Mouse (Mus musculus) liver, embryonic 12.5 days (tissue): Measurements from ENCODE around the gene Stn1. TPM values are rescaled to one million over a fixed set of nuclear protein-coding genes. Genes with fewer than 3 reads are reported as not detected.
A peak's percentile ranks its signal among the peaks of the same experiment; 100 is the strongest.

Experiments used
- ATAC-seq: fragments of 200-750 bp; cut with Nextera tagmentation; 2 replicates; pipeline ENCODE4 v1.8.0; 2017; ENCODE audit warnings: moderate number of reproducible peaks, mild to moderate bottlenecking, moderate library complexity
- H3K27ac ChIP-seq: fragments of 300-500 bp; sonication (generic); 2 replicates; pipeline ENCODE4 v1.5.1; 2016; ENCODE audit warnings: mild to moderate bottlenecking
- H3K27me3 ChIP-seq: fragments of 300-500 bp; sonication (generic); replicated peaks from 2 replicates; pipeline ENCODE4 v1.6.1; 2016; ENCODE audit warnings: mild to moderate bottlenecking, moderate library complexity
- H3K36me3 ChIP-seq: fragments of 300-500 bp; sonication (generic); 2 replicates; pipeline ENCODE4 v1.6.1; 2016; ENCODE audit warnings: mild to moderate bottlenecking, moderate library complexity
- H3K4me1 ChIP-seq: fragments of 300-500 bp; sonication (generic); 2 replicates; pipeline ENCODE4 v1.6.1; 2016
- H3K4me2 ChIP-seq: fragments of 300-500 bp; sonication (generic); 2 replicates; pipeline ENCODE4 v1.6.1; 2016; ENCODE audit warnings: mild to moderate bottlenecking, moderate library complexity
- H3K4me3 ChIP-seq: fragments of 300-500 bp; sonication (generic); 2 replicates; pipeline ENCODE4 v1.5.1; 2016; ENCODE audit warnings: mild to moderate bottlenecking, moderate library complexity
- H3K9ac ChIP-seq: fragments of 300-500 bp; sonication (generic); 2 replicates; pipeline ENCODE4 v1.6.1; 2016; ENCODE audit warnings: mild to moderate bottlenecking, moderate library complexity
- H3K9me3 ChIP-seq: fragments of 300-500 bp; sonication (generic); replicated peaks from 2 replicates; pipeline ENCODE4 v1.6.1; 2016; ENCODE audit warnings: mild to moderate bottlenecking, moderate library complexity
- WGBS: fragments of 180-500 bp; shearing (Covaris S2); methylation state at CpG from one replicate; pipeline ENCODE4 v1.1.7; 2016; ENCODE audit not compliant: insufficient replicate concordance; 5-methylcytosine and 5-hydroxymethylcytosine counted together
- polyA plus RNA-seq: library from polyadenylated mRNA; unstranded; fragments of >200 nt; fragmentation: Nextera tagmentation; extraction: Ambion mirVana; gene quantifications from 2 replicates; pipeline ENCODE4 v1.2.1, GENCODE M21; 2016

Gene Stn1
- polyA plus RNA-seq, 1 experiment from 2014 or later: 17.4 TPM

DNA sequence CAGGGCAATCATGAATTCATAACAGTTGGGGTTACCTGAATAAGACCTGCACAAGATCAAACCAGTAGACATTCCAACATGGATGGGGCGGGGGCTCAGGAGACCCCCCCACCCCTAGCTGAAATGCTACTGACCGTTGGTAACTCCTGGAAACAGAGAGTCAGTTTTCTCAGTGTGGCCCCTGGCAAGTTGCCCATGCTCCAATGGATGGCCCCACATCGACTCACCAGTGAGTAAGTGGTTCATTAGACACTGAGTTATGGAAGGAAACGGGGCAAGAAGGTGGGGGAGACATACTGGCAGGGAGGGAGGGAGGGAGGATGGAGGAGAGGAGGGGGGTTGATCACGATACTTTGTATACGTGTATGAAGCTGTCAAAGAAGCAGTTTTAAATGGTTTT is 81.3 kb downstream of the Stn1 start:
- H3K27ac ChIP-seq: no peak overlapping the region
- no peak for ATAC-seq

DNA sequence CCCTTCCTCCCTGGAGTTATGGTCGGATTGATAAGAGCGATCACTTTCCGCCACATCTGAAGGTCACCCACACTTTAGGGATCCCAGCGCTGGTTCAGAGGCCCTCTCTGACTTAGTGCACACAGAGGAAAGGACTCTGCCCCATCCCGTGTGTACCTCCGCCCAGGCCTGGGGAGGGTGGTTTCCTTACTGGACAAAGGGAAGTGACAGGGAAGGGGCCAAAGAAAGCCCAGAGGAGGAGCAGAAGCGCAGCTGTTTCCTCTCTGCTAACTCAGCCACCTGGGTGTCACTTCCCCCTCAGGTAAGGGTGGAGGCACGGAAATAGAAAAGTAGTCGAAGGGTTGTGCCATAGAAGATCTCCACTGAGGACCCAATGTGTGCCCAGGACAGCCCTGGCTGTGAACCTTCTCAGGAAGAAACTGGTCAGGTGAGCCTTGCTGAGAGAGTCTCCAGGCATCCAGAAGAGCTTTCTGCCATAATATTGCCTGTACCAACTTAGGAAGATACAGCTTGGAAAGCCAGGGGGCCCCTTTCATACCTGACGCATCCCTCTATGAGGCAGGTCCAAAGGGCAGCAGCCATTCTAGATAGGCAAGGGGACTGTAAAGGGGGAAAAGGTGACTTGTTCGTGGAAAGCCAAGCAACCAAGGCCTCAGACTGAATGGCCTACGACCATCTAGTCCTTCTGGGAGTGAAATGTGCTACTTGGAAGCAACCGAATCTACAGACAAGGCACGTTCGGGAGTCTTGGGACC is 82.1 kb downstream of the Stn1 start:
- H3K9ac ChIP-seq: no peak overlapping the region
- no peak overlapping the region for H3K4me3 ChIP-seq
- H3K9me3 ChIP-seq: no peaks in the 10 kb centered on the region
- no peaks in the 10 kb centered on the region for H3K27me3 ChIP-seq
- H3K36me3 ChIP-seq: no peaks in the 10 kb centered on the region
- H3K4me2 ChIP-seq: peak overlapping the region; percentile 24
- H3K4me1 ChIP-seq: peaks cover 82% of the 10 kb centered on the region
- WGBS: 38% methylated on average over 15 of the region's 15 CpGs
- ATAC-seq: peak; percentile 57
- H3K27ac ChIP-seq: peak overlapping the region; percentile 30; the same call in 1 of the 2 replicates

More for the DNA sequence above, 81.3 kb downstream of the Stn1 start:
- no peaks in the 10 kb centered on the region for H3K9me3 ChIP-seq
- WGBS: 53% methylated on average over 6 of the region's 6 CpGs
- H3K4me2 ChIP-seq: no peak overlapping the region
- no peaks in the 10 kb centered on the region for H3K36me3 ChIP-seq
- peaks cover 79% of the 10 kb centered on the region for H3K4me1 ChIP-seq
- no peaks in the 10 kb centered on the region for H3K27me3 ChIP-seq
- H3K4me3 ChIP-seq: no peak overlapping the region
- H3K9ac ChIP-seq: no peak overlapping the region

DNA sequence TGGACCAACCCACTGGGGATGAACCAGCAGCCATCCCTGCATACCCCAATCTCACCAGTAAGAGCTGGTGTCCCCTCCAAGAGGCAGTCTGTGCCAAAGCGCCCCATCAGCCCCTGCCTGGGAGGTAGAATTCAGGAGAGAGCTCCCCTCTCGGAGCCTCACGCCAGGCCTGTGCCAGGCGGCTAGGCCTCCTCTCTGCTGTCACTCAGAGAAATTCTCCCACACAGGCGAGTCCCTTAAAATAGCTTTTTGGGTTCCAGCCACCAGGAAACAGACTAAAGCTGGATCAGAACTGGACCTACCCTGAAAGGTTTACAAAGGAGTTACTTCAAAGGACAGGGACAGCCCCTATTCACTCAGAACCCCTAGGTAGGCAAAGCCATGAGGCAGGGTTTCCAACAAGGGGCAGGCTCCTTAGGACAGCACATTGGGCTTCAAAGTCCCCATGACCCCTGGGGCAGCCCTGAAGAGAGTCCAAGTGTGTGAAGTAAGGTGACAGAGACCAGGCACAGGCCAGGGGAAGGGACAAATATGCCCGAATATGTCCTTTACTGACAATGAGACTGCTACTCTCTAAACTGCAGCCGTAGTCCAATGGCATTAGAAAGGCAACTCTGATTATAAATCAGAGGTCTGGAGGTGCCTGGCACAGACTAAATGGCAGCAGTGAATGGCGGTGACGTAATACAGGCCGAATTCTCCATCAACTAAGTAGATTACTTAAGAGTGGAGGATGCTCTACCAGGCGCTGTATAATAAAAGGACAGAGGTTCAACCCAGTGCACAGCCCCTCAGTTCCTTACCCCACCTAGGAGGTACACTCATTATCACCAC is 82.9 kb downstream of the Stn1 start:
- H3K9me3 ChIP-seq: no peaks in the 10 kb centered on the region
- no peaks in the 10 kb centered on the region for H3K36me3 ChIP-seq
- no peaks in the 10 kb centered on the region for H3K27me3 ChIP-seq
- peaks cover 83% of the 10 kb centered on the region for H3K4me1 ChIP-seq
- H3K9ac ChIP-seq: no peak overlapping the region
- no peak for ATAC-seq
- H3K4me3 ChIP-seq: no peak overlapping the region
- peak overlapping the region; percentile 24 for H3K4me2 ChIP-seq
- WGBS: 65% methylated on average over 11 of the region's 11 CpGs
- H3K27ac ChIP-seq: peak overlapping the region; percentile 30; the same call in 1 of the 2 replicates

DNA sequence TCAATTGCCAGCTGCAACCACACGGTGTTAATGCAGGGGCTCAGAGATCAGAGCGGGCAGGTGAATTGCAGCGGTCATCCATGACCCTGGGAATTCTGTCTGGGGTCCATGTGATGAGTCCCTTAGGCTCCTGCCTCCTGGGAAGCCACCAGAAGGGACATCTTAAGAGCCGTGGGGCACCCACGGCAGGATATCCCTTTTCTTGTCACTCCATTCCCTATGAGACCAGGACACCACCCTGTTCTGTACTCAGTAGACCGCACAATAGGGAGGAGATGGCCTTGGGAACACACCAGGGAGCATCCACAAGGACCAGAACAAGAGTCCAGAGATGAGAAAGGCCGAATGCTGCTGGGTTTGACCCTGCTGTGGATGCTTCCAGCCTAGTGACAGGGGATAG is 84.0 kb downstream of the Stn1 start:
- Histone ChIP-seq H3K27me3 (no peaks in the 10 kb centered on the region), H3K4me2 (no peak overlapping the region), H3K36me3 (no peaks in the 10 kb centered on the region), H3K4me3 (no peak overlapping the region), H3K9ac (no peak overlapping the region), H3K4me1 (peaks cover 83% of the 10 kb centered on the region), H3K27ac (no peak overlapping the region), H3K9me3 (no peaks in the 10 kb centered on the region)
- WGBS: 79% methylated on average over 7 of the region's 7 CpGs
- no peak for ATAC-seq

DNA sequence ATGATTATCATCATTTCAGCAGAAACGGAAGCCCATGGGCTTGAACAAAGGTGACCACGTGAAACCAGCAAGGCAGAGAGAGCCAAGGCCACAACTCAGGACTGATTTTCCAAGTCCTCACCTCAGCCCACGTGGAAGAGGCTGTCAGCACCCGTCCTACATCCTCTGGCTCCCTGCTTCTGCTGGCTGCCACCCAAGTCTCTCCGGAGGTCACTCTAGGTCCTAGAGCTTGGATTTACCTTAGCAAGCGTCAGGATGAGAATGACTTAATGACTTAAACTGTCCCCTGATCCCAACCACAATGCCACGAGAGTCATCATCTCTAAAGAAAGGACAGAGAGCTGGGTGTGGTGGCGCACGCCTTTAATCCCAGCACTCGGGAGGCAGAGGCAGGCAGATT is 84.6 kb downstream of the Stn1 start:
- Histone ChIP-seq H3K9ac (no peak overlapping the region), H3K4me3 (no peak overlapping the region), H3K4me1 (peaks cover 84% of the 10 kb centered on the region), H3K9me3 (no peaks in the 10 kb centered on the region), H3K27ac (no peak overlapping the region), H3K36me3 (no peaks in the 10 kb centered on the region), H3K4me2 (no peak overlapping the region), H3K27me3 (no peaks in the 10 kb centered on the region)
- no peak for ATAC-seq
- WGBS: 76% methylated on average over 10 of the region's 10 CpGs

DNA sequence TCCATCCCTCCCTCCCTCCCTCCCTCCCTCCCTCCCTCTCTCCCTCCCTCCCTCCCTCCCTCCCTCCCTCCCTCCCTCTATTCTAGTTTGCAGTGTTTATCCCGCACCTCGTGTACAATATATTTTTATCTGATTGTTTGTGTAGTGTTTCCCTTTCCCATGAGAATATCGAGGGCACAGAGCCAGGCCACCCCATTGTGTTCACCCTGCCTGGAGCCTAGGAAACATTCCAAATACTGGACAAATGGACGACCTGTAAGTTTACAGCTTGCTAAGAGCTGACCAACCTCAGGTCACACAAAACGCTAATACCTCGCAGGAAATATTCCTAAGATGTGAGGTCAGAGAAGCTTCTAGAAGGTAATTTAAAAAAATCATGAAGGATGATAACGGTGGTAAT is 85.1 kb downstream of the Stn1 start:
- Histone ChIP-seq H3K4me3 (no peak overlapping the region), H3K27ac (no peak overlapping the region), H3K36me3 (no peaks in the 10 kb centered on the region), H3K4me2 (no peak overlapping the region), H3K9ac (no peak overlapping the region), H3K27me3 (no peaks in the 10 kb centered on the region), H3K4me1 (peaks cover 85% of the 10 kb centered on the region), H3K9me3 (no peaks in the 10 kb centered on the region)
- 64% methylated on average over 7 of the region's 7 CpGs for WGBS
- no peak for ATAC-seq

DNA sequence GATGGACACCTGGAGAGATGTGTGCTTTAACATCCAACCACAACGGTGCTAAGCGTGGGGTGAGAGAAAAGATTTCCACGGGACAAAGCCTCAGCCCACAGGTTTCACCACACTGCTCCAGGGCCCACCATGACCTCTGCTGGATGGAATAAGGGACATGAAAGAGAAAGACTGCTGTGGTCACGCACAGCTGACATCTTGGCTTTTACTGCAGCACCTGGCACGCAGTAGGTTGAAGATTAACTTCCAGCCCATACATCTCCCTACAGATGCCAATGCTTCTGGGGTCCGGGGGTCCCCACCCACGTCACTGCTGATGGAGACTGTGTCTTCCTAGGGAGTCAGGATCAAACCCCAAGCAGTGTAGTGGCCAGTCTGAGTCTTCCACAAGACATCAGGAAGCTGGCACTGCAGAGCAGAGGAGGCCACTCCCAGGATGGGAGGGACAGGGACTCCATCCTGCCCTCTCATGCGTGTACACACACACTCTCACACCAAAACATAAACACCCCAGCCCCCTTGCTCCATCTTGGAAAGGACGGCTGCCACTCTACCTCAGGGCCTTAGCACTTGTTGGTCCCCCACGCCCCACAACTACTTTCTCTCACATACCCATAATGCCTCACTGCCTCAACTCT is 85.7 kb downstream of the Stn1 start:
- Histone ChIP-seq H3K27ac (no peak overlapping the region), H3K27me3 (no peaks in the 10 kb centered on the region), H3K36me3 (no peaks in the 10 kb centered on the region), H3K4me3 (no peak overlapping the region), H3K9ac (no peak overlapping the region), H3K4me1 (peaks cover 85% of the 10 kb centered on the region), H3K9me3 (no peaks in the 10 kb centered on the region), H3K4me2 (no peak overlapping the region)
- no peak for ATAC-seq
- WGBS: 62% methylated on average over 10 of the region's 10 CpGs

Other genes starting within 250 kb of the Stn1 start
- gene Sh3pxd2a, start 73.1 kb downstream of the Stn1 start, polyA plus RNA-seq: 1.1 and 1.6 TPM in 2 replicates
- 9.3 and 10.8 TPM in 2 replicates for gene Slk, start 42.2 kb upstream of the Stn1 start, polyA plus RNA-seq
- 0.28 and 0.37 TPM in 2 replicates for gene Col17a1, start 154.6 kb upstream of the Stn1 start, polyA plus RNA-seq
- 126 and 129 TPM in 2 replicates for gene Sfr1, start 194.2 kb upstream of the Stn1 start, polyA plus RNA-seq